Mouse (Mus musculus): ENCODE data around the gene Olfr282. TPM values are rescaled to one million over a fixed set of nuclear protein-coding genes. Genes with fewer than 3 reads are reported as not detected.
A peak's percentile ranks its signal among the peaks of the same experiment; 100 is the strongest.
"Not testable (repeated sequence)": the region's sequence is repeated elsewhere in the genome, so short reads cannot be mapped to it uniquely, and the experiment has no call there.

Gene Olfr282
- polyA plus RNA-seq, 1 experiment: not detected

DNA sequence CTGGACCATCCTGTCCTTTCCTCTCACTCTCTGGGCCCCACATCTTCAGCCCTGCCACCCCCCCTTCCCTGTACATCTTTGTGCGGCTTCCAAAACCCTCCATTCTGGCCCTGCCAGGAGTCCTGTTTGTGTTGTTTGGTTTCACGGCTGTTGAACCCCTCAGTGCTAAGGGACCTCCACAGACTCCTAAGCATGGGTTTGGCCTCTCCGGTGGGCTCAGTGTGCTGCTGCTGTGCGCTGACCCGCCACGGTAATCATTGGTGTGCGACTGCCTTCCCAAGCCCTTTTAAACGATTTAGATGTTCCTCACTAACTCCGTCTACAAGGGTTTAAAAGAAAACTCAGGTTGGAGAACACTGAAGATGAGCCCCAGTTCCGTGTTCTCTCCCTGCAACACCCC, 28.7 kb upstream of the Olfr282 start:
- Histone ChIP-seq H3K36me3 (ENCODE audit: control insufficient read depth, insufficient read depth, low read length, poor library complexity, severe bottlenecking) (no peaks in the 10 kb centered on the region), H3K9ac (ENCODE audit: low read depth, poor library complexity, severe bottlenecking) (no peak overlapping the region), H3K4me3 (ENCODE audit: low read depth, low read length) (no peak overlapping the region), H3K9me3 (replicated peaks; ENCODE audit: control insufficient read depth, insufficient read depth, low read length, poor library complexity, severe bottlenecking) (no peaks in the 10 kb centered on the region), H3K27ac (ENCODE audit: insufficient read depth, low read length) (no peak overlapping the region), H3K27me3 (ENCODE audit: control insufficient read depth, insufficient read depth, low read length, poor library complexity, severe bottlenecking) (no peaks in the 10 kb centered on the region; the same call in 1 of the 2 replicates), H3K4me1 (ENCODE audit: control insufficient read depth, insufficient read depth, low read length) (no peaks in the 10 kb centered on the region)
- TF ChIP-seq EP300 (IDR thresholded peaks at IDR 0.05; ENCODE audit: insufficient read depth, low read depth, low read length) (no peak), POLR2A (IDR thresholded peaks at IDR 0.05; ENCODE audit: insufficient read depth, low read length) (no peak), CTCF (IDR thresholded peaks at IDR 0.05; ENCODE audit: low read depth, low read length) (no peak)

DNA sequence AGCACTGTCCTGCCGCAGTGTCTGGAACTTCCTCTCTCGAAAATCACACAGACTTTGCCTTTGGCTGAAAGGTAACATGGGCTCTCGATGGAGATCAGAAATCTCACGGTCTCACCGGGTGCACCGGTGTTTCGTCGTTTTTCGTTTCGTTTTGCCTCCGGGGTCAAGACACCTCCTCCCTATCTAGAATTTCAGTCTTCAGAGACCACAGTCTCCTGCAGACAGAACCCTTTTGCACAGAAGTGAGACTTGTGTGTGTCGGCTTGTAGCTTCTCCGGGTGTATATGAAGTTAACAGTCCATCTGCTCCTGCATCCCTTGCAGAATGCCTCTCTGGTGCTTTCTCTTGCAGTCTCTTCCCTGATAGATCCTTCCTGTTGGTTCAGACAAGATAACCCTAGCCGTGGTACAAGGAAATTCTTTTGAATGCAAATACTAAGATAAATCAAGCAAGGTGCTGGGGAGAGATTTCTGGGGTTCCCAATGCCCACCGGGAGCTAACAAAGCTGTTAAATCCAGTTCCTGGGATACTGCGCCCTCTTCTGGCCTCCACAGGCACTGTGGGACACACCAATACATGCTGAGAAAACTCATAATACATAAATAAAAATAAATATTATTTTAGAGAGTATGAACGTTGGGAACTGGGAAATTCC, 22.5 kb upstream of the Olfr282 start:
- no peaks in the 10 kb centered on the region for H3K9me3 ChIP-seq (replicated peaks; ENCODE audit: control insufficient read depth, insufficient read depth, low read length, poor library complexity, severe bottlenecking)
- H3K36me3 ChIP-seq (ENCODE audit: control insufficient read depth, insufficient read depth, low read length, poor library complexity, severe bottlenecking): no peaks in the 10 kb centered on the region
- H3K9ac ChIP-seq (ENCODE audit: low read depth, poor library complexity, severe bottlenecking): no peak overlapping the region
- H3K27ac ChIP-seq (ENCODE audit: insufficient read depth, low read length): no peak overlapping the region
- no peak overlapping the region for H3K4me3 ChIP-seq (ENCODE audit: low read depth, low read length)
- no peaks in the 10 kb centered on the region for H3K4me1 ChIP-seq (ENCODE audit: control insufficient read depth, insufficient read depth, low read length)
- peak; percentile 51 for TF ChIP-seq CTCF (IDR thresholded peaks at IDR 0.05; ENCODE audit: low read depth, low read length)
- TF ChIP-seq EP300 (IDR thresholded peaks at IDR 0.05; ENCODE audit: insufficient read depth, low read depth, low read length): no peak
- no peaks in the 10 kb centered on the region for H3K27me3 ChIP-seq (ENCODE audit: control insufficient read depth, insufficient read depth, low read length, poor library complexity, severe bottlenecking)

DNA sequence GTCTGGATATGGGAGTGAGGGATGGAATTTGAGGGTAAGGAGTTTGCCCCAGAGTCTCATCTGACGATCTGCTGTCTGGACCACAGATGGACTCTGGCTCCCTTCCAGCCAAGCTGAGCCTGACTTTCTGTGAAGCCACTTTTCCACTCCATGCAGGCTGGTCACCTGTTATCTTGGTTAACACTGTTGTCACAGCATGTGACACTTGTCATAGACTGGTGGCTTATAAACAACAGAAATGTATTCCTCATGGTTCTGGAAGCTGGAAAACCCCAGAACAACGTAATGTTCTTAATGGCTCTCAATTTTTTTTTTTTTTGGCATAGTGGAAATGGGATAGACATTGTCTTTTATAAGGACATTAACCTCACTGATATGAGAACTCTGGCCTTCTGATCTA, 21.4 kb upstream of the Olfr282 start:
- Histone ChIP-seq H3K27me3 (ENCODE audit: control insufficient read depth, insufficient read depth, low read length, poor library complexity, severe bottlenecking) (no peaks in the 10 kb centered on the region), H3K27ac (ENCODE audit: insufficient read depth, low read length) (no peak overlapping the region), H3K4me1 (ENCODE audit: control insufficient read depth, insufficient read depth, low read length) (no peaks in the 10 kb centered on the region), H3K9ac (ENCODE audit: low read depth, poor library complexity, severe bottlenecking) (no peak overlapping the region), H3K4me3 (ENCODE audit: low read depth, low read length) (no peak overlapping the region), H3K9me3 (replicated peaks; ENCODE audit: control insufficient read depth, insufficient read depth, low read length, poor library complexity, severe bottlenecking) (no peaks in the 10 kb centered on the region), H3K36me3 (ENCODE audit: control insufficient read depth, insufficient read depth, low read length, poor library complexity, severe bottlenecking) (no peaks in the 10 kb centered on the region)
- TF ChIP-seq CTCF (IDR thresholded peaks at IDR 0.05; ENCODE audit: low read depth, low read length): no peak
- TF ChIP-seq POLR2A (IDR thresholded peaks at IDR 0.05; ENCODE audit: insufficient read depth, low read length): no peak
- TF ChIP-seq EP300 (IDR thresholded peaks at IDR 0.05; ENCODE audit: insufficient read depth, low read depth, low read length): no peak

GRCm38 (mm10) chr15:98410249-98410648, 20.8 kb upstream of the Olfr282 start:
- no peaks in the 10 kb centered on the region for H3K9me3 ChIP-seq (replicated peaks; ENCODE audit: control insufficient read depth, insufficient read depth, low read length, poor library complexity, severe bottlenecking)
- no peaks in the 10 kb centered on the region for H3K4me1 ChIP-seq (ENCODE audit: control insufficient read depth, insufficient read depth, low read length)
- H3K27ac ChIP-seq (ENCODE audit: insufficient read depth, low read length): no peak overlapping the region
- H3K4me3 ChIP-seq (ENCODE audit: low read depth, low read length): no peak overlapping the region
- TF ChIP-seq CTCF (IDR thresholded peaks at IDR 0.05; ENCODE audit: low read depth, low read length) (no peak), EP300 (IDR thresholded peaks at IDR 0.05; ENCODE audit: insufficient read depth, low read depth, low read length) (no peak), POLR2A (IDR thresholded peaks at IDR 0.05; ENCODE audit: insufficient read depth, low read length) (no peak)
- no peaks in the 10 kb centered on the region for H3K27me3 ChIP-seq (ENCODE audit: control insufficient read depth, insufficient read depth, low read length, poor library complexity, severe bottlenecking)
- H3K36me3 ChIP-seq (ENCODE audit: control insufficient read depth, insufficient read depth, low read length, poor library complexity, severe bottlenecking): no peaks in the 10 kb centered on the region
- no peak overlapping the region for H3K9ac ChIP-seq (ENCODE audit: low read depth, poor library complexity, severe bottlenecking)

GRCm38 (mm10) chr15:98415996-98416395, 15.0 kb upstream of the Olfr282 start:
- Histone ChIP-seq H3K9me3 (replicated peaks; ENCODE audit: control insufficient read depth, insufficient read depth, low read length, poor library complexity, severe bottlenecking) (no peaks in the 10 kb centered on the region), H3K27me3 (ENCODE audit: control insufficient read depth, insufficient read depth, low read length, poor library complexity, severe bottlenecking) (no peaks in the 10 kb centered on the region)
- TF ChIP-seq POLR2A (IDR thresholded peaks at IDR 0.05; ENCODE audit: insufficient read depth, low read length) (no peak), EP300 (IDR thresholded peaks at IDR 0.05; ENCODE audit: insufficient read depth, low read depth, low read length) (no peak), CTCF (IDR thresholded peaks at IDR 0.05; ENCODE audit: low read depth, low read length) (no peak)

GRCm38 (mm10) chr15:98416802-98417201, 14.2 kb upstream of the Olfr282 start:
- not testable (repeated sequence) for H3K9ac ChIP-seq (ENCODE audit: low read depth, poor library complexity, severe bottlenecking); H3K27ac ChIP-seq (ENCODE audit: insufficient read depth, low read length)

More at GRCm38 (mm10) chr15:98415996-98416395, 15.0 kb upstream of the Olfr282 start:
- Histone ChIP-seq H3K27ac (ENCODE audit: insufficient read depth, low read length) (no peak overlapping the region), H3K4me3 (ENCODE audit: low read depth, low read length) (no peak overlapping the region), H3K36me3 (ENCODE audit: control insufficient read depth, insufficient read depth, low read length, poor library complexity, severe bottlenecking) (no peaks in the 10 kb centered on the region), H3K4me1 (ENCODE audit: control insufficient read depth, insufficient read depth, low read length) (no peaks in the 10 kb centered on the region), H3K9ac (ENCODE audit: low read depth, poor library complexity, severe bottlenecking) (no peak overlapping the region)

GRCm38 (mm10) chr15:98417285-98417684, 13.7 kb upstream of the Olfr282 start:
- H3K36me3 ChIP-seq (ENCODE audit: control insufficient read depth, insufficient read depth, low read length, poor library complexity, severe bottlenecking); H3K4me1 ChIP-seq (ENCODE audit: control insufficient read depth, insufficient read depth, low read length); H3K27ac ChIP-seq (ENCODE audit: insufficient read depth, low read length); H3K9me3 ChIP-seq (replicated peaks; ENCODE audit: control insufficient read depth, insufficient read depth, low read length, poor library complexity, severe bottlenecking); H3K4me3 ChIP-seq (ENCODE audit: low read depth, low read length); H3K27me3 ChIP-seq (ENCODE audit: control insufficient read depth, insufficient read depth, low read length, poor library complexity, severe bottlenecking); H3K9ac ChIP-seq (ENCODE audit: low read depth, poor library complexity, severe bottlenecking): not testable (repeated sequence)

More at GRCm38 (mm10) chr15:98416802-98417201, 14.2 kb upstream of the Olfr282 start:
- not testable (repeated sequence) for H3K27me3 ChIP-seq (ENCODE audit: control insufficient read depth, insufficient read depth, low read length, poor library complexity, severe bottlenecking); H3K4me1 ChIP-seq (ENCODE audit: control insufficient read depth, insufficient read depth, low read length); H3K4me3 ChIP-seq (ENCODE audit: low read depth, low read length); H3K36me3 ChIP-seq (ENCODE audit: control insufficient read depth, insufficient read depth, low read length, poor library complexity, severe bottlenecking); H3K9me3 ChIP-seq (replicated peaks; ENCODE audit: control insufficient read depth, insufficient read depth, low read length, poor library complexity, severe bottlenecking)
